Mouse (Mus musculus) ES-E14 (cell line): ENCODE data around the gene 3425401B19Rik. TPM values are rescaled to one million over a fixed set of nuclear protein-coding genes. Genes with fewer than 3 reads are reported as not detected.

Source experiments
- DNase-seq: peaks from one replicate; pipeline ENCODE4 v3.0.0-alpha.2; 2013; ENCODE audit warnings: low read depth, low spot score
- H3K27ac ChIP-seq: 2 replicates; pipeline ENCODE4 v1.5.1; 2012; ENCODE audit warnings: low read depth, mild to moderate bottlenecking, low read length, moderate library complexity, mixed read lengths; ENCODE audit not compliant: poor library complexity, insufficient read depth, severe bottlenecking
- H3K36me3 ChIP-seq: 2 replicates; pipeline ENCODE4 v1.6.1; 2012; ENCODE audit warnings: mild to moderate bottlenecking, low read length, moderate library complexity, mixed read lengths; ENCODE audit not compliant: control insufficient read depth, poor library complexity, insufficient read depth, severe bottlenecking
- H3K4me1 ChIP-seq, 2 experiments: fragments of 150-350 bp in 1 of 2; sonication (generic) in 1 of 2; 2 replicates each; pipeline ENCODE4 v1.6.1; 2012; ENCODE audit warnings: low read length in 2 of 2, mild to moderate bottlenecking in 1 of 2, mixed read lengths in 1 of 2; ENCODE audit not compliant: control insufficient read depth in 2 of 2, insufficient read depth in 2 of 2, poor library complexity in 1 of 2
- H3K4me3 ChIP-seq, 2 experiments: fragments of 150-350 bp in 1 of 2; sonication (generic) in 1 of 2; 2 replicates each; pipeline ENCODE4 v1.5.1; 2012; ENCODE audit warnings: low read length in 2 of 2, low read depth in 1 of 2, mild to moderate bottlenecking in 1 of 2, mixed read lengths in 1 of 2; ENCODE audit not compliant: insufficient read depth in 1 of 2, poor library complexity in 1 of 2, severe bottlenecking in 1 of 2
- H3K9ac ChIP-seq: 2 replicates; pipeline ENCODE4 v1.6.1; 2012; ENCODE audit warnings: low read depth, mild to moderate bottlenecking, low read length, mixed read lengths; ENCODE audit not compliant: poor library complexity, insufficient read depth, severe bottlenecking
- H3K9me3 ChIP-seq: fragments of 150-350 bp; sonication (generic); 2 replicates; pipeline ENCODE4 v1.6.1; 2012; ENCODE audit warnings: low read depth, mild to moderate bottlenecking, low read length; ENCODE audit not compliant: control insufficient read depth, insufficient read depth
- CHD2 ChIP-seq: IDR thresholded peaks from 2 replicates; pipeline ENCODE4 v1.6.1; 2014; ENCODE audit warnings: mild to moderate bottlenecking, low read depth, low read length, inconsistent platforms
- HCFC1 ChIP-seq: IDR thresholded peaks from 2 replicates; pipeline ENCODE4 v1.6.1; 2012; ENCODE audit warnings: low read length, inconsistent platforms, borderline replicate concordance; ENCODE audit not compliant: insufficient read depth
- MAFK ChIP-seq: IDR thresholded peaks from 2 replicates; pipeline ENCODE4 v1.6.1; 2014; ENCODE audit warnings: mild to moderate bottlenecking, low read depth, low read length, inconsistent platforms; ENCODE audit not compliant: insufficient read depth
- ZC3H11A ChIP-seq: IDR thresholded peaks from 2 replicates; pipeline ENCODE4 v1.6.1; 2012; ENCODE audit warnings: low read depth, mild to moderate bottlenecking, inconsistent platforms, low read length, borderline replicate concordance
- ZNF384 ChIP-seq: IDR thresholded peaks from 2 replicates; pipeline ENCODE4 v1.6.1; 2012; ENCODE audit warnings: low read depth, low read length, inconsistent platforms
- in situ Hi-C, 2 experiments: fragments of 600-800 bp; cut with MboI; formaldehyde crosslinking; loops; one replicate each; pipeline ENCODE4 v1.15.1; 2025; ENCODE audit warnings: low sequenced_read_pairs in 2 of 2, inconsistent platforms in 1 of 2; ENCODE audit not compliant: unreplicated experiment in 2 of 2
- total RNA-seq: library from RNA; depleted of rRNA; stranded (reverse); fragments of 300-350 nt; gene quantifications from 2 replicates; pipeline ENCODE4 v1.2.3, GENCODE M21; 2012

The 3425401B19Rik gene
- total RNA-seq, 1 experiment, result 0.31 TPM

DNA sequence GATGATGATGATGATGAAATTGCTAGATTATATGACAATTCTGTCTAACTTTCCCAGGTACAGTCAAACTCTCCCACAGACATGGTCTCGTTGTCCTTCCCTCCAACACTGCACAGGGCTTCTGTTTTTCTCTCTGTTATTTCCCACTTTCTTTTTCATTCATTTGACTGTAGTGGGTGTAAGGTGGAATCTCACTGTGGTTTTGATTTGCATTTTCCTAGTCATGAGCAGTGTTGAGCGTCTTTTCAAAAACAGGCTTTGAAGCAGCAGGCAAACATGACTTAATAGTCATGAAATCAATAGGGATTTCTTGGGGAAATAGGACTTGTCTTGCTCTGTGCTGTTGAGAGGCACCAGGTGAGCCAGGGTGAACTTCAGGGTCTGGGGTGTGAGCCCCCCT lies 11.3 kb upstream of the 3425401B19Rik start:
- H3K9ac ChIP-seq, result no peak overlapping the region
- H3K4me3 ChIP-seq, result no peak overlapping the region
- TF ChIP-seq HCFC1 (no peak), ZC3H11A (no peak), ZNF384 (no peak), CHD2 (no peak), MAFK (no peak)
- in situ Hi-C loops, result no loop called here
- H3K9me3 ChIP-seq, result no peaks in the 10 kb centered on the region
- no peak for DNase-seq
- no peaks in the 10 kb centered on the region for H3K36me3 ChIP-seq
- H3K27ac ChIP-seq, result no peak overlapping the region
- H3K4me1 ChIP-seq, result no peaks in the 10 kb centered on the region

GRCm38 (mm10) chr14:32695906-32696305 lies 10.8 kb upstream of the 3425401B19Rik start:
- no peak for DNase-seq
- no peak overlapping the region for H3K9ac ChIP-seq
- TF ChIP-seq ZC3H11A (no peak), MAFK (no peak)
- H3K27ac ChIP-seq, result no peak overlapping the region
- no peaks in the 10 kb centered on the region for H3K4me1 ChIP-seq
- no peaks in the 10 kb centered on the region for H3K36me3 ChIP-seq
- no peak overlapping the region for H3K4me3 ChIP-seq
- in situ Hi-C loops, result no loop called here
- no peaks in the 10 kb centered on the region for H3K9me3 ChIP-seq

DNA sequence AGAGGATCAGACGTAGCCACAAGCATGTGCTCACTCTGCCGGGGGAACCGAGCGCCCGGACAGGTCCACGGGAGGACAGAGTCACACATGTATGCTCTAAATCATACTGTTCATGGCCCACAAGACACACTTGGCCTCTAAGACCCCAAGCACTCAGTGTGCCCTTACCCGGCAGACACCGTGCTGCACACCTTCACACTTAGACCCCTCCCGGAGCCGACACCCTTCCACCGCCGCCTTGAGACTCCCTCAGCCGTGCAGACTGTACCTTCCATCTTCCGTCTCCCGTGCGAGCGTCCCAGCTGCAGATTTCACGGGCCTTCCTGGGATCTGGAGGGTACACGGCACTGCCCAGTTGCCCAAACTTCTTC lies 373 bp downstream of the 3425401B19Rik start:
- Histone ChIP-seq H3K4me3 (no peak overlapping the region), H3K27ac (no peak overlapping the region), H3K9ac (no peak overlapping the region), H3K36me3 (no peaks in the 10 kb centered on the region), H3K9me3 (no peaks in the 10 kb centered on the region), H3K4me1 (no peaks in the 10 kb centered on the region)
- TF ChIP-seq ZNF384, result 0 out of 2 replicates have a peak, but pooled peaks have one; percentile 1
- TF ChIP-seq MAFK, result no peak
- no peak for TF ChIP-seq HCFC1
- no peak for TF ChIP-seq CHD2
- no peak for DNase-seq
- in situ Hi-C loops, result no loop called here

DNA sequence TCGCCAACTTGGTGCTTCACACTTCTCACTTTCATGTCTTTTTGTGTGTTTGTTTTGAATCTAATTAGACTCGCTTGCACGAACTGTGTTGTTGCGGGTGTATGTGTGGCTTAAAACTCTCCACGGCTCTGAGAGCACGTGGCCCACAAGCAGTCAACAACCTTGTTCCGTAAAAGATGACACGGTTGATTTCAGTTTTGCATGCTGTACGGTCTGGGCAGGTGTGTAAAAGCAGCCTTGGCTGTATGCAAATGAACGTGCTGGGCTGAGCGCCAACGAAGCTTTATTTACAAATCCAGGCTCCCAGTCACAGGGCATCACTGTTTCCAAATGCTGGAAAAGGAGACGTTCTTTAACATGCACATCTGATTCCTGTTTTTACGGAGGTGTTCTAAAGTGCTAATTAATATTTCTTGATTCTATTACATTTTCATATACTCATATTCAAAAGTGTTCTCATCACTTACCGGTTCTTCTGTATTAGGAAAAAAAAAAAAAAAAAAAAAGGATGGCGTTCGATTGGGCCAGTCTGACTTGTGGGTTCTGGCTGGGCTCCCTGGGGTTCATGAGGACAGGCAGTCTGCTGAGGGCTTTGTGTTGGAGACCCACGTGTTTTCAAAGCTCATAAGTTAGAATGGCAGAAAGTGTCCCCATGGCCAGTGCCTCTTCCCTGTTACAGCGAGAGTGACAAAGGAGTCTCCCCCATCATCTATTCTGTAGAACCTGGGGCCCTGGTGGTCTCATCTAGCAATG lies 935 bp downstream of the 3425401B19Rik start:
- H3K36me3 ChIP-seq, result no peaks in the 10 kb centered on the region
- in situ Hi-C loops, result no loop called here
- TF ChIP-seq ZNF384, result 0 out of 2 replicates have a peak, but pooled peaks have one; percentile 20
- no peak for TF ChIP-seq CHD2
- no peaks in the 10 kb centered on the region for H3K9me3 ChIP-seq
- H3K27ac ChIP-seq, result no peak overlapping the region
- no peaks in the 10 kb centered on the region for H3K4me1 ChIP-seq
- no peak overlapping the region for H3K4me3 ChIP-seq
- no peak overlapping the region for H3K9ac ChIP-seq
- no peak for DNase-seq

DNA sequence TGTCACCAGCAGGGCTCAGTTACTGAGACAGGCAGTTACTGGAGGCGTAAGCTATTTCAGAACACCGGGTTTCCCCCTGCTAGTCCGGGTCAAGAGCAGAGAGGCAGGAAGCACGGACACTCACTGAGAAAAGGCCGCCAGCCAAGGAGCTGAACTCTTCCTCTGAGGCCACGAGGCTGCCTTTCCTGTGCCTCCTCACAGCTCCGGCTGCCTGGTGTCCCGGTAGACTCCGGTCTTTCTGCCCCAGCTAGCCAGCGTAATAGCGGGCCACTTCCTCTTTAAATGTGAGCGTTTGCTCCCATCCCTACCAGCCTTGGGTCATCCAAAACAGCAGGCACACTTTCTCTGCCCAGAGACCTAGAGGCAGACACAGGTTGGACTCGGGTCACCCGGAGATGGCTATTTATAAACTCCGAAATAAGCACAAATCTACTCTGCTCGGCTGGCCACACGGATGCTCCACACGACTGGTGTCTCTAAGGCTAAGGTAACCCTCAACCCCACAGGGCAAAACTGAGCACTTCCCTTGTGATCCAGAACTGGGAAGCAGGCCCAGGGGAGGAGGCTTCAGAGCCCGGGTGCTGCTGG lies 1.7 kb downstream of the 3425401B19Rik start:
- in situ Hi-C loops, result no loop called here
- Histone ChIP-seq H3K27ac (no peak overlapping the region), H3K9me3 (no peaks in the 10 kb centered on the region), H3K4me3 (no peak overlapping the region), H3K4me1 (no peaks in the 10 kb centered on the region), H3K36me3 (no peaks in the 10 kb centered on the region), H3K9ac (no peak overlapping the region)
- DNase-seq, result no peak
- TF ChIP-seq ZC3H11A, result no peak
- no peak for TF ChIP-seq HCFC1
- TF ChIP-seq MAFK, result no peak
- no peak for TF ChIP-seq ZNF384
- TF ChIP-seq CHD2, result no peak
